Mouse (Mus musculus) embryonic facial prominence, embryonic 10.5 days (tissue): ENCODE results near the gene Cldn18. TPM values are rescaled to one million over a fixed set of nuclear protein-coding genes. Genes with fewer than 3 reads are reported as not detected.

ENCODE experiments used
- DNase-seq: peaks from one replicate; pipeline ENCODE4 v3.0.0-alpha.2; 2017; ENCODE audit warnings: low spot score
- H3K27ac ChIP-seq: fragments of 300-500 bp; sonication (generic); replicated peaks from 2 replicates; pipeline ENCODE4 v1.5.1; 2016; ENCODE audit warnings: mild to moderate bottlenecking
- H3K27me3 ChIP-seq: fragments of 300-500 bp; sonication (generic); replicated peaks from 2 replicates; pipeline ENCODE4 v1.6.1; 2016; ENCODE audit warnings: low read depth, mild to moderate bottlenecking; ENCODE audit not compliant: poor library complexity, severe bottlenecking
- H3K36me3 ChIP-seq: fragments of 300-500 bp; sonication (generic); replicated peaks from 2 replicates; pipeline ENCODE4 v1.6.1; 2016; ENCODE audit warnings: mild to moderate bottlenecking, moderate library complexity
- H3K4me1 ChIP-seq: fragments of 300-500 bp; sonication (generic); 2 replicates; pipeline ENCODE4 v1.6.1; 2016
- H3K4me3 ChIP-seq: fragments of 300-500 bp; sonication (generic); 2 replicates; pipeline ENCODE4 v1.5.1; 2016; ENCODE audit warnings: mild to moderate bottlenecking, moderate library complexity
- H3K9me3 ChIP-seq: fragments of 300-500 bp; sonication (generic); 2 replicates; pipeline ENCODE4 v1.6.1; 2016; ENCODE audit warnings: mild to moderate bottlenecking
- WGBS: fragments of 180-500 bp; shearing (Covaris S2); methylation state at CpG from one replicate; pipeline ENCODE4 v1.1.7; 2016; 5-methylcytosine and 5-hydroxymethylcytosine counted together
- polyA plus RNA-seq: library from polyadenylated mRNA; unstranded; fragments of >200 nt; fragmentation: Nextera tagmentation; extraction: Ambion mirVana; gene quantifications from 2 replicates; pipeline ENCODE4 v1.2.1, GENCODE M21; 2016

The Cldn18 gene
- polyA plus RNA-seq, 1 experiment from 2014 or later, result not detected

- Histone ChIP-seq H3K4me3 (no peak overlapping the region), H3K4me1 (no peaks in the 10 kb centered on the region), H3K9me3 (no peaks in the 10 kb centered on the region), H3K27ac (no peak overlapping the region), H3K27me3 (no peaks in the 10 kb centered on the region), H3K36me3 (no peaks in the 10 kb centered on the region)
- WGBS, result 72% methylated on average over 11 of the region's 11 CpGs
- DNase-seq, result no peak
Observed at GRCm38 (mm10) chr9:99707425-99708126, 9.5 kb downstream of the Cldn18 start.

- Histone ChIP-seq H3K4me1 (no peaks in the 10 kb centered on the region), H3K27me3 (no peaks in the 10 kb centered on the region), H3K4me3 (no peak overlapping the region), H3K27ac (no peak overlapping the region), H3K36me3 (no peaks in the 10 kb centered on the region), H3K9me3 (no peaks in the 10 kb centered on the region)
- WGBS, result 91% methylated on average over 6 of the region's 6 CpGs
- no peak for DNase-seq
Observed at GRCm38 (mm10) chr9:99706264-99706663, 10.8 kb downstream of the Cldn18 start.

GRCm38 (mm10) chr9:99703711-99704110 is 13.4 kb downstream of the Cldn18 start:
- H3K9me3 ChIP-seq, result no peaks in the 10 kb centered on the region
- H3K27ac ChIP-seq, result no peak overlapping the region
- H3K4me1 ChIP-seq, result no peaks in the 10 kb centered on the region
- no peak overlapping the region for H3K4me3 ChIP-seq
- H3K27me3 ChIP-seq, result no peaks in the 10 kb centered on the region
- no peaks in the 10 kb centered on the region for H3K36me3 ChIP-seq
- WGBS, result 80% methylated on average over 6 of the region's 6 CpGs
- no peak for DNase-seq

- Histone ChIP-seq H3K9me3 (no peaks in the 10 kb centered on the region), H3K27ac (no peak overlapping the region), H3K4me3 (no peak overlapping the region), H3K27me3 (no peaks in the 10 kb centered on the region), H3K36me3 (no peaks in the 10 kb centered on the region), H3K4me1 (no peaks in the 10 kb centered on the region)
- DNase-seq, result no peak
- WGBS, result 92% methylated on average over 6 of the region's 6 CpGs
Observed at GRCm38 (mm10) chr9:99702215-99702614, 14.9 kb downstream of the Cldn18 start.

DNA sequence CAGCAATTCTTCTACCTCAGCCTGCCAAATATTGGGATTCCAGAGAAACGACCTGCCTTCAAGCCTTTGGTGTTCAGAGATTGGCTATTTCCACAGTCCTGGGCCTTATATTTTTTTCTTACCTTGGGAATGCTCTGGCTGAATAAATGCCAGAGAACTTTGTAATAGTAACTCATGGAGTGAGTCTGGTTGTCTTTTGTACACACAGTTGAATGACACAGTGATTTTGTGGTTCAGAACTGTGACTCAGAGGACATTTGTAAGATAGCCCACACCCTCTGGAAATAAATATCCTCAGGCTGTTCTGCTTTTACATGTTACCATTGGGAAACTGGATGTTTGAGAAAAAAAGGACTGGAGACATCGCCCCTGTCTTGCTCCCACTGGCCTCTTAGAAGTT is 15.9 kb downstream of the Cldn18 start:
- Histone ChIP-seq H3K36me3 (no peaks in the 10 kb centered on the region), H3K4me1 (no peaks in the 10 kb centered on the region), H3K27me3 (no peaks in the 10 kb centered on the region), H3K27ac (no peak overlapping the region), H3K9me3 (no peaks in the 10 kb centered on the region), H3K4me3 (no peak overlapping the region)
- WGBS, result 89% methylated on average over 2 of the region's 2 CpGs
- no peak for DNase-seq

- H3K27me3 ChIP-seq, result no peaks in the 10 kb centered on the region
- H3K9me3 ChIP-seq, result no peaks in the 10 kb centered on the region
- 84% methylated on average over 2 of the region's 2 CpGs for WGBS
- DNase-seq, result no peak
- H3K4me1 ChIP-seq, result no peaks in the 10 kb centered on the region
- no peak overlapping the region for H3K27ac ChIP-seq
- no peak overlapping the region for H3K4me3 ChIP-seq
- no peaks in the 10 kb centered on the region for H3K36me3 ChIP-seq
Observed at GRCm38 (mm10) chr9:99699752-99700389, 17.2 kb downstream of the Cldn18 start.

DNA sequence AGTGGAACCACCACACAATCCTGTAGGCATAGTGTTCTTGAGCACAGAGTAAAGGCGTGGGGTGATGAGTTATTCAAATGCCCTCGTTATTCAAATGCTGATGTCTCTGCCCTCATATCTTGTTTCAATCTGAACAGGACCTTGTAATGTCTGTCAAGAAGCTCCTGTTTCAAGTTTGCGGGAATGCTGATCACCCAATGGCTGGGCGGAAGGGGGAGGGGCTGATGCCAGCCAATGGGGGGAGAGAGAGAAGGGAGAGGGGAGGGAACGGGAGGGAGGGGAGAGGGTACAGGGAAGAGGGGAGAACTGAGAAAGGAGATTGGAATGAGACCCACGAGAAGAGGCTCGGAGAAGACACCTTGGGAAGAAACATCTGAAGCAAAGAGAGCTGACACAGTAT is 22.1 kb downstream of the Cldn18 start:
- no peaks in the 10 kb centered on the region for H3K4me1 ChIP-seq
- H3K9me3 ChIP-seq, result no peaks in the 10 kb centered on the region
- no peaks in the 10 kb centered on the region for H3K27me3 ChIP-seq
- 66% methylated on average over 7 of the region's 7 CpGs for WGBS
- peak; percentile 38 for DNase-seq
- H3K36me3 ChIP-seq, result no peaks in the 10 kb centered on the region
- H3K27ac ChIP-seq, result no peak overlapping the region
- no peak overlapping the region for H3K4me3 ChIP-seq

- Histone ChIP-seq H3K9me3 (no peaks in the 10 kb centered on the region), H3K27me3 (no peaks in the 10 kb centered on the region), H3K4me1 (no peaks in the 10 kb centered on the region), H3K27ac (no peak overlapping the region), H3K4me3 (no peak overlapping the region), H3K36me3 (no peaks in the 10 kb centered on the region)
- WGBS, result 82% methylated on average over 7 of the region's 7 CpGs
- no peak for DNase-seq
Observed at GRCm38 (mm10) chr9:99690386-99690785, 26.7 kb downstream of the Cldn18 start.

DNA sequence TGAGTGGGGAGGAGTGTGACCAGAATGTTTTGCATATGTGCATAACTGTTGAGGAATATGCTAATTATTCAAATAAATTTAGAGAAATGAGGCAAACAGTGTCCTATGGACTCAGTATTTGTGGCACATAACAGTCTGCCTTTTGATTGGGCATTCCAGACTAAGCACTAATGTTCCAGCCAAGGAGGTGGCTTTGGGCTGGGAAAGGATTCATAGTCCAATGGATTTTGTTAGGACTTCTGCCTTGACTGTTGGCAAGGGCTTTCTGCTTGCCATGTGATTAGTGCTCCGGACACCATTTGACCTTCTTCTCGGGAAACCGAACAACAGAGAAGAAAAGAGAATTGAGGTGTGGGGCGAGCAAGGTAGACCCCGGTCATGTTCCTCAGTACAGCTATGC is 27.3 kb downstream of the Cldn18 start:
- H3K36me3 ChIP-seq, result no peaks in the 10 kb centered on the region
- H3K27ac ChIP-seq, result no peak overlapping the region
- H3K4me3 ChIP-seq, result no peak overlapping the region
- no peaks in the 10 kb centered on the region for H3K27me3 ChIP-seq
- WGBS, result 94% methylated on average over 5 of the region's 5 CpGs
- DNase-seq, result no peak
- H3K4me1 ChIP-seq, result no peaks in the 10 kb centered on the region
- H3K9me3 ChIP-seq, result no peaks in the 10 kb centered on the region

DNA sequence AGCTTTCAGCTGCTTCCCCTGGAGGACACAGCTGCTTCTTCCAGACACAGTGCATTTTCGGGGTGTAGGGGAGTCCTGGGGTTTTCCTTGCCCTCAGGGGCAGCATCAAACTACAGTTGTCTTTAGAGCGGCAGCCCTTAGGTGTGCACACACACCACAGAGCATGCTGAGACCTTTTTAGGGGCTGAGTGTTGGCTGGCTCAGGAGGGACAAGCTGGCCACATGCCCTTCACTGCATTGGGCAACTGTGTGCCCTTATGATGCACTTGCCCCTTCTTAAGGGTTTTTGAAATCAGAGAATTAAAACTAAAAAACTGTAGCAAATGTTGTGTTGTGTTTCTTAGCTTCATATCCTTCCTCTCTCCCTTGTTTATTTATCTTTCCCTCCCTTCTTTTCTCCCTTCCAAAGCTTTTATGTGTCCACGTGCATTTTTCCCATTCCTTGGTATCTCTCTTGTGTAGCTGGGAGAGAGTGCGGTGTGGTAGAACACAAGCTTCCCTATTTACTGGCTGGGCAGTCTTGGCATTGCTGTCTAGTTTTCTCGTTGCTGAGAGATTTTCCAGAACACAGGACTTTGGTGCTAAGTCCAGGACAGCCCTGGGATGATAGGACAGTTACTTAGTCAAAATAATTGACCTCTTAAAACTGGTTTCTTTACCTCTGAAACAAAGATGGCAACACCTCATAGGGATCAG is 31.4 kb downstream of the Cldn18 start:
- 75% methylated on average over 5 of the region's 5 CpGs for WGBS
- no peaks in the 10 kb centered on the region for H3K27me3 ChIP-seq

DNA sequence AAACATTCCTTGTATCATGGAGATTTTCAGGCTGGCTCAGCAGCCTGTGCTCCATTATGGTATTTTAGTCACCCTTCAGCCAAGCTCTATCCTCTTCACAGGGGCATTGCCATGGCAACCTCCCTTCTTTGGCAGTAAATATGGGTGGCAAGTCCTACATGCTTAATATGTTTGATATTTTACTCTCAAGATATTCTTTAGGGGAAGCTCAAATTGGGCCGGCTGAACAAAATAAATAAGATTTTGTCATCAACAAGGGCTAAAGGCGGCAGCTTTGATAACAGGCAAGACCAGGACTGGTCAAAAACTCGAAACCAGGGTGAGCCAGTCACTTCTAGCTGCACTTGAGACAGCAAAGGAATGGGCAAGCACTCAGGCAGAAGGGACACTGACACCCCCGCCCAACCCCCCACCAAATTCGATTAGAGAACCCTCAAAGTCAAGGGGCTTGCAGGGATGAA is 32.0 kb downstream of the Cldn18 start:
- Histone ChIP-seq H3K27me3 (no peaks in the 10 kb centered on the region), H3K27ac (no peak overlapping the region), H3K4me3 (no peak overlapping the region), H3K36me3 (no peaks in the 10 kb centered on the region), H3K9me3 (no peaks in the 10 kb centered on the region), H3K4me1 (no peaks in the 10 kb centered on the region)
- DNase-seq, result no peak
- whole genome bisulfite sequencing, result 69% methylated on average over 5 of the region's 5 CpGs

More for the DNA sequence above, 31.4 kb downstream of the Cldn18 start:
- Histone ChIP-seq H3K4me3 (no peak overlapping the region), H3K36me3 (no peaks in the 10 kb centered on the region), H3K27ac (no peak overlapping the region), H3K4me1 (no peaks in the 10 kb centered on the region), H3K9me3 (no peaks in the 10 kb centered on the region)
- no peak for DNase-seq

- Histone ChIP-seq H3K27ac (no peak overlapping the region), H3K4me1 (no peaks in the 10 kb centered on the region), H3K4me3 (no peak overlapping the region), H3K36me3 (no peaks in the 10 kb centered on the region), H3K27me3 (no peaks in the 10 kb centered on the region), H3K9me3 (no peaks in the 10 kb centered on the region)
- WGBS, result 91% methylated on average over 21 of the region's 21 CpGs
- DNase-seq, result no peak
Observed at GRCm38 (mm10) chr9:99681980-99682570, 35.0 kb downstream of the Cldn18 start.
